Comparison of ENCODE assay signal across 20 mouse cellular contexts in the genomic region with DNA sequence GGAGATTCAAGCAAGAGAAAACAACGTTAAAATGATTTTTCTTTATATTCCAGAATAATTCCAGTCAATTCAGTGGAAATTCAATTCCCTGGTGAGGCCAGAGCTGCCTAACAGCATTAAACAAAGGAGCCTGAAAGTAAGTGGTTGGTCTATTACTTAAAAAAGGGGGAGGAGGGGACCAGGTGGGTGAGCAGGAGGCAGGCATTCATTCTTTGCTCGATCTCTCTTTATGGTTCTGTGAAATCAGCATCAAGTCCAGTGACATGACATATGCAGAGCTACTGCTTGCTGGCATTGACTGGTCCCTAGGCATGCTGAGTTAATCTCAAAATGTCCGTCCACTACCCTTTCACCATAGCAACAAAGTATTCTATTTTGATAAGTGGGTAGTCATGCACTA.
A peak's percentile ranks its signal among the peaks of the same experiment; 100 is the strongest.
DNase-seq lines count a peak whose midpoint lies in the region; ATAC-seq and TF ChIP-seq lines count a peak whose summit lies in the region.
"Had no signal": no experiment of that assay in that cellular context is flagged by ENCODE, and none has a peak within 500 bp of the region (broad histone marks: within the 10 kb centered on the region; RNA-seq: fewer than 3 reads in every experiment).

No protein-coding gene starts in this region.

- DNase-seq in forebrain, embryonic 11.5 days (ENCODE audit: low spot score) = no peak
- DNase-seq in forebrain, postnatal 0 days = no peak
- DNase-seq in retina, embryonic 14.5 days (ENCODE audit: low spot score) = peak; percentile 9
- no peak for DNase-seq in retina, postnatal 1 day
- peak; percentile 25 for DNase-seq in midbrain, embryonic 14.5 days
- DNase-seq in gastrocnemius, adult 2 months = no peak
- no peak for DNase-seq in adrenal gland, postnatal 36 days
- DNase-seq: adrenal gland, postnatal 10 days; cerebellum, adult 18-20 months; embryo, embryonic 11 days; gastrocnemius, postnatal 14 days; heart, adult 2 months; heart, postnatal 14 days had no signal

- H3K4me2 ChIP-seq in forebrain, embryonic 11.5 days (ENCODE audit: low read depth, low read length, severe bottlenecking) = no peak overlapping the region
- H3K4me2 ChIP-seq in forebrain, postnatal 0 days (ENCODE audit: low read depth) = no peak overlapping the region
- H3K4me2 ChIP-seq in midbrain, embryonic 14.5 days (ENCODE audit: low read length) = no peak overlapping the region
- H3K4me2 ChIP-seq: embryonic facial prominence, embryonic 12.5 days; heart, embryonic 11.5 days; heart, embryonic 15.5 days; hindbrain, embryonic 14.5 days; intestine, embryonic 15.5 days had no signal

- H3K9me3 ChIP-seq in forebrain, embryonic 11.5 days (ENCODE audit: control insufficient read depth, low read length) = no peaks in the 10 kb centered on the region
- no peaks in the 10 kb centered on the region for H3K9me3 ChIP-seq in forebrain, postnatal 0 days (ENCODE audit: low read length)
- no peaks in the 10 kb centered on the region for H3K9me3 ChIP-seq in midbrain, embryonic 14.5 days (ENCODE audit: control insufficient read depth, low read length)
- H3K9me3 ChIP-seq: embryonic facial prominence, embryonic 12.5 days; heart, embryonic 15.5 days; hindbrain, embryonic 10.5 days; intestine, embryonic 15.5 days had no signal

- no peak overlapping the region for H3K27ac ChIP-seq in forebrain, embryonic 11.5 days (ENCODE audit: low read depth, low read length)
- no peak overlapping the region for H3K27ac ChIP-seq in forebrain, postnatal 0 days (ENCODE audit: low read depth, low read length)
- no peak overlapping the region for H3K27ac ChIP-seq in midbrain, embryonic 14.5 days (replicated peaks; ENCODE audit: low read depth, low read length)
- H3K27ac ChIP-seq in gastrocnemius, adult 2 months = no peak overlapping the region
- H3K27ac ChIP-seq: embryonic facial prominence, embryonic 12.5 days; heart, adult 2 months; heart, embryonic 15.5 days; hindbrain, embryonic 10.5 days; hindbrain, embryonic 14.5 days; intestine, embryonic 15.5 days had no signal

- H3K36me3 ChIP-seq in forebrain, embryonic 11.5 days (ENCODE audit: control insufficient read depth, insufficient read depth, low read length) = no peaks in the 10 kb centered on the region
- no peaks in the 10 kb centered on the region for H3K36me3 ChIP-seq in forebrain, postnatal 0 days (ENCODE audit: insufficient read depth)
- no peaks in the 10 kb centered on the region for H3K36me3 ChIP-seq in midbrain, embryonic 14.5 days (ENCODE audit: control insufficient read depth, insufficient read depth, low read length)
- H3K36me3 ChIP-seq: embryonic facial prominence, embryonic 12.5 days; heart, embryonic 15.5 days; hindbrain, embryonic 10.5 days; intestine, embryonic 15.5 days had no signal

- H3K27me3 ChIP-seq in forebrain, embryonic 11.5 days (ENCODE audit: control insufficient read depth, insufficient read depth, low read length) = no peaks in the 10 kb centered on the region
- H3K27me3 ChIP-seq in forebrain, postnatal 0 days (ENCODE audit: insufficient read depth, low read length) = no peaks in the 10 kb centered on the region
- H3K27me3 ChIP-seq in midbrain, embryonic 14.5 days (ENCODE audit: control insufficient read depth, insufficient read depth, low read length) = no peaks in the 10 kb centered on the region
- H3K27me3 ChIP-seq: embryonic facial prominence, embryonic 12.5 days; heart, embryonic 15.5 days; intestine, embryonic 15.5 days had no signal

- peak; percentile 81 for ATAC-seq in forebrain, embryonic 11.5 days (replicated peaks; ENCODE audit: low FRiP score)
- no peak for ATAC-seq in forebrain, postnatal 0 days
- ATAC-seq in midbrain, embryonic 14.5 days (ENCODE audit: low FRiP score, low TSS enrichment) = no peak
- no peak for ATAC-seq in frontal cortex, adult (ENCODE audit: low TSS enrichment)
- ATAC-seq: intestine, embryonic 15.5 days had no signal

- H3K4me1 ChIP-seq in forebrain, embryonic 11.5 days (replicated peaks; ENCODE audit: control insufficient read depth, insufficient read depth, low read length) = no peaks in the 10 kb centered on the region
- H3K4me1 ChIP-seq in forebrain, postnatal 0 days (ENCODE audit: insufficient read depth) = no peaks in the 10 kb centered on the region
- peaks cover 2% of the 10 kb centered on the region; the same call in 1 of the 2 replicates for H3K4me1 ChIP-seq in midbrain, embryonic 14.5 days (ENCODE audit: control insufficient read depth, insufficient read depth, low read length)
- H3K4me1 ChIP-seq: embryonic facial prominence, embryonic 12.5 days; heart, embryonic 15.5 days; hindbrain, embryonic 10.5 days; intestine, embryonic 15.5 days had no signal

- H3K4me3 ChIP-seq in forebrain, embryonic 11.5 days (ENCODE audit: low read depth, low read length) = no peak overlapping the region
- no peak overlapping the region for H3K4me3 ChIP-seq in forebrain, postnatal 0 days (ENCODE audit: low read depth, low read length)
- H3K4me3 ChIP-seq in midbrain, embryonic 14.5 days (replicated peaks; ENCODE audit: low read depth, low read length) = no peak overlapping the region
- no peak overlapping the region for H3K4me3 ChIP-seq in gastrocnemius, adult 2 months
- H3K4me3 ChIP-seq: embryonic facial prominence, embryonic 12.5 days; heart, adult 2 months; heart, embryonic 15.5 days; hindbrain, embryonic 10.5 days; intestine, embryonic 15.5 days had no signal

- WGBS in forebrain, embryonic 11.5 days = 33% methylated on average over 3 of the region's 3 CpGs
- WGBS in forebrain, postnatal 0 days = 28% methylated on average over 3 of the region's 3 CpGs
- WGBS in midbrain, embryonic 14.5 days = 17% methylated on average over 3 of the region's 3 CpGs

- intact Hi-C loops in gastrocnemius, adult 2 months (cut with DNase I) = no loop called here

- no peak for TF ChIP-seq CTCF in forebrain, postnatal 0 days (IDR thresholded peaks at IDR 0.05; ENCODE audit: low read depth)
- no peak for TF ChIP-seq CTCF in gastrocnemius, adult 2 months (IDR thresholded peaks at IDR 0.05)

- H3K9ac ChIP-seq in forebrain, embryonic 11.5 days (ENCODE audit: low read length) = no peak overlapping the region
- H3K9ac ChIP-seq in forebrain, postnatal 0 days = no peak overlapping the region
- no peak overlapping the region for H3K9ac ChIP-seq in midbrain, embryonic 14.5 days (replicated peaks; ENCODE audit: low read length)
- H3K9ac ChIP-seq: embryonic facial prominence, embryonic 12.5 days; heart, embryonic 15.5 days; hindbrain, embryonic 14.5 days; intestine, embryonic 15.5 days had no signal

Comparison
In these comparisons a context has a peak if more than half of its experiments do, and no peak if none do; other contexts are left out.
1. DNase-seq: peak in retina, embryonic 14.5 days (single experiment) and midbrain, embryonic 14.5 days (single experiment); none in forebrain, embryonic 11.5 days (single experiment), forebrain, postnatal 0 days (single experiment), retina, postnatal 1 day (single experiment), gastrocnemius, adult 2 months (single experiment) and adrenal gland, postnatal 36 days (0 of 2).